Mouse (Mus musculus): Measurements from ENCODE around the gene Msh4. TPM values are rescaled to one million over a fixed set of nuclear protein-coding genes. Genes with fewer than 3 reads are reported as not detected.

The Msh4 gene
- 0.15 TPM in 2 replicates for polyA plus RNA-seq (2016; fragmentation: Nextera tagmentation; extraction: Ambion mirVana)

DNA sequence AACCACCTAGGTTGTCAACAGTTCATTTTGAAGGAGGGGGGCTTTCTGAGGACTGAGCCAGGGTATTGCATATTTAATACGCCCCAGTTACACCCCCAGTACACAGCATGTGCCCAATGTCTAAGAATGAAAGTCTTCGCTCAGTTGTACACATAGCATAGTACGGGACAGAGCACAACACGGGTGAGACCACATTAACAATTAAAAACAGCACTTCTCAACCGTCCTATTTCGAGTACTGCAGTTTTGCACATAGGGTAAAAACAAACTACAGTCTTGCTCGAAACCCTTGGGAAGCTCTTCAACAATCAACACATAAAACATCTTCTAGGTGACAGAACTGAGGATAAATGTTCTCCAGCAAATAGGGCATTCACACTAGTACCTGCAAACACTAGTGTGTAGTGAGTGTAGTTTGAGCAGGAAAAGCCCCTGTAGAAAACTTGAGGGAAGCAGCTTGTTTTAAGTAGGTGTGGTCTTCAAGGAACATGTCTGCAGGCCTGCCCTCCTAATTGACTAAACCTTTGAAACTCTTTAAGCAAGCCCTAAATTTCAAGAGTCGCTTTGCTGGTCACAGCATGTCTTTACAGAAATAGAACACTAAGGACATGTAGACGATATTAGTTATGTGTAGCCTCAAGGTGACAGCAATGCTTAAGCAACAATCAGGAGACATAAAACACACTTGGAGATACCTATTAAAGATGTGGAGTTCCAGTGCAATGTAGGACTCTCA lies at the start of gene Msh4:
Msh4 (minus strand) TSS at position 3 of the 736 bp plus-strand sequence.
- Histone ChIP-seq H3K4me3 (no peak within 1 kb of the TSS), H3K9me3 (no peaks in the 10 kb centered on the region), H3K36me3 (replicated peaks) (peaks cover 83% of the 10 kb centered on the region), H3K4me1 (peaks cover 37% of the 10 kb centered on the region), H3K27ac (replicated peaks) (no peak within 1 kb of the TSS), H3K27me3 (replicated peaks; ENCODE audit: low read depth, poor library complexity, severe bottlenecking) (no peaks in the 10 kb centered on the region)
- WGBS = 88% methylated on average over 9 of the region's 9 CpGs
- DNase-seq (ENCODE audit: low spot score) = no peak

GRCm38 (mm10) chr3:153948176-153948575 lies 42.2 kb upstream of the Msh4 start:
- DNase-seq (ENCODE audit: low spot score) = no peak
- Histone ChIP-seq H3K9me3 (no peaks in the 10 kb centered on the region), H3K27me3 (replicated peaks; ENCODE audit: low read depth, poor library complexity, severe bottlenecking) (no peaks in the 10 kb centered on the region), H3K36me3 (replicated peaks) (no peaks in the 10 kb centered on the region), H3K4me3 (no peak overlapping the region), H3K4me1 (peaks cover 17% of the 10 kb centered on the region), H3K27ac (replicated peaks) (no peak overlapping the region)
- 83% methylated on average over 2 of the region's 2 CpGs for WGBS

GRCm38 (mm10) chr3:153947271-153947670 lies 41.3 kb upstream of the Msh4 start:
- DNase-seq (ENCODE audit: low spot score) = no peak
- no peaks in the 10 kb centered on the region for H3K9me3 ChIP-seq
- H3K27ac ChIP-seq (replicated peaks) = no peak overlapping the region
- peaks cover 26% of the 10 kb centered on the region for H3K4me1 ChIP-seq
- no peaks in the 10 kb centered on the region for H3K27me3 ChIP-seq (replicated peaks; ENCODE audit: low read depth, poor library complexity, severe bottlenecking)
- WGBS = 74% methylated on average over 4 of the region's 4 CpGs
- H3K36me3 ChIP-seq (replicated peaks) = no peaks in the 10 kb centered on the region
- no peak overlapping the region for H3K4me3 ChIP-seq

GRCm38 (mm10) chr3:153944335-153944990 lies 38.5 kb upstream of the Msh4 start, which contains the start of gene Acadm:
Gene Acadm (minus strand): TSS chr3:153944632.
- peak within 1 kb of the TSS; percentile 90 for H3K27ac ChIP-seq (replicated peaks)
- no peaks in the 10 kb centered on the region for H3K27me3 ChIP-seq (replicated peaks; ENCODE audit: low read depth, poor library complexity, severe bottlenecking)
- WGBS = under 1% methylated on average over 41 of the region's 41 CpGs
- H3K4me3 ChIP-seq = peak within 1 kb of the TSS; percentile 85
- no peaks in the 10 kb centered on the region for H3K9me3 ChIP-seq
- peaks cover 21% of the 10 kb centered on the region for H3K36me3 ChIP-seq (replicated peaks)
- DNase-seq (ENCODE audit: low spot score) = peak; percentile 99
- peaks cover 26% of the 10 kb centered on the region for H3K4me1 ChIP-seq

DNA sequence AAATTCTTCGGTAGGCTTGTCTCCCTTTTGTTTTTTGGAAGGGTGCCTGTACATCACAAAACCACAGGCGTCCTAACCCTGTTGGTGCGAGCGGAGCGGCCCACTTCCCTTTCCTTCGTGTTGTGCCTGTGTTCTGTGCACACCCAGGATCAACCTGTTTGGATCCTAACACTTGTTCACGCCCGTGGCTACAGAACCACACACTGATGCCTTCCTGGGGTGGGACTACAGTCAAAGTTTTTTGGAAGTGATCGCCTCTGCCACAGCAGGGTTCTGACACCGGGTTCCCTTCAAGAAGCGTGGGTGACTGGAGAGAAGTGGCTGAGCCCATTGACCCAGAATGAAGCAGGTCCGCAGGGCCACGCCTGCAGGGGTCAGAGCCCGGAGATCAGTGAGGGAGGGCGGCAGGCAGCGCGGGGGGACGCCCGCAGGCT lies 38.0 kb upstream of the Msh4 start:
- H3K4me3 ChIP-seq = peak overlapping the region; percentile 85
- no peaks in the 10 kb centered on the region for H3K9me3 ChIP-seq
- DNase-seq (ENCODE audit: low spot score) = no peak
- 1% methylated on average over 19 of the region's 19 CpGs for WGBS
- H3K4me1 ChIP-seq = peaks cover 26% of the 10 kb centered on the region
- H3K27me3 ChIP-seq (replicated peaks; ENCODE audit: low read depth, poor library complexity, severe bottlenecking) = no peaks in the 10 kb centered on the region
- H3K36me3 ChIP-seq (replicated peaks) = peaks cover 24% of the 10 kb centered on the region
- H3K27ac ChIP-seq (replicated peaks) = peak overlapping the region; percentile 90

GRCm38 (mm10) chr3:153943003-153943640 lies 37.2 kb upstream of the Msh4 start:
- no peak overlapping the region for H3K27ac ChIP-seq (replicated peaks)

DNA sequence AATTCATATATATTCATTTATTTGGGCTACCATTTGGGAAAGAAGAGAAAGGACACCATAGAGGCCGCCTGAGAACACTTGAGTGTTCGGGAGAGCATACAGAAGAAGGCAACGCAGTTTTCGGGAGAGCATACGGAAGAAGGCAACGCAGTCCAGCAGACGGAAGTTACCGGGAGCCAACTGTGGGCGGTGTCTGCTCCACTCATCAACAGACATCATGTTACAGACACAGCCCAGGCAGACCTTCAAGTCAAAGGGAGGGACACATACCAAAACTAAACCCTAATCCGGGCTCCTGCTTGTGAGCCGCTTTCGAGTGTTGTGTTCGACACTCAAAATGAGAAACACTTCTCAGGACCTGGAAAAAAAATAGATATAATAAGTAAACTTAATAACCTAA lies 35.7 kb upstream of the Msh4 start:
- H3K27me3 ChIP-seq (replicated peaks; ENCODE audit: low read depth, poor library complexity, severe bottlenecking) = no peaks in the 10 kb centered on the region
- H3K4me1 ChIP-seq = peaks cover 26% of the 10 kb centered on the region
- DNase-seq (ENCODE audit: low spot score) = no peak
- no peaks in the 10 kb centered on the region for H3K9me3 ChIP-seq
- peaks cover 47% of the 10 kb centered on the region for H3K36me3 ChIP-seq (replicated peaks)
- H3K27ac ChIP-seq (replicated peaks) = no peak overlapping the region
- 95% methylated on average over 13 of the region's 13 CpGs for WGBS
- H3K4me3 ChIP-seq = no peak overlapping the region

More at GRCm38 (mm10) chr3:153943003-153943640, 37.2 kb upstream of the Msh4 start:
- peaks cover 26% of the 10 kb centered on the region for H3K4me1 ChIP-seq
- H3K4me3 ChIP-seq = peak overlapping the region; percentile 85
- 64% methylated on average over 12 of the region's 12 CpGs for WGBS
- peaks cover 32% of the 10 kb centered on the region for H3K36me3 ChIP-seq (replicated peaks)
- H3K27me3 ChIP-seq (replicated peaks; ENCODE audit: low read depth, poor library complexity, severe bottlenecking) = no peaks in the 10 kb centered on the region
- H3K9me3 ChIP-seq = no peaks in the 10 kb centered on the region
- DNase-seq (ENCODE audit: low spot score) = no peak

DNA sequence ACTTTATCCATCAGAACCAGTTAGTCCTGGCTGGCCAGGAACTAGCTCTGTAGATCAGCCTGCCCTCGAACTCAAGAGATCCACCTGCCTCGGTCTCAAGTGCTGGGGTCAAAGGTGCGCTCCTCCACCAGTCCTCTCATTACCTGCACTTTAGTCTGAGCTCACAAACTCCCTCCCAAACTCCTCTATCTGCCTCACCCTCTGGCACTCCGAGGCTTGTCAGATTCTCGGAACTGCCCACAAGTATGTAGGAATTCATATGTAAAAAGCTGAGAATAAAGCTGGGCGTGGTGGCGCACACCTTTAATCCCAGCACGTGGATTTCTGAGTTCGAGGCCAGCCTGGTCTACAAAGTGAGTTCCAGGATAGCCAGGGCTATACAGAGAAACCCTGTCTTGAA lies 34.5 kb upstream of the Msh4 start:
- WGBS = 91% methylated on average over 9 of the region's 9 CpGs
- Histone ChIP-seq H3K36me3 (replicated peaks) (peaks cover 56% of the 10 kb centered on the region), H3K27ac (replicated peaks) (no peak overlapping the region), H3K27me3 (replicated peaks; ENCODE audit: low read depth, poor library complexity, severe bottlenecking) (no peaks in the 10 kb centered on the region), H3K9me3 (no peaks in the 10 kb centered on the region), H3K4me1 (peaks cover 26% of the 10 kb centered on the region), H3K4me3 (no peak overlapping the region)
- no peak for DNase-seq (ENCODE audit: low spot score)

DNA sequence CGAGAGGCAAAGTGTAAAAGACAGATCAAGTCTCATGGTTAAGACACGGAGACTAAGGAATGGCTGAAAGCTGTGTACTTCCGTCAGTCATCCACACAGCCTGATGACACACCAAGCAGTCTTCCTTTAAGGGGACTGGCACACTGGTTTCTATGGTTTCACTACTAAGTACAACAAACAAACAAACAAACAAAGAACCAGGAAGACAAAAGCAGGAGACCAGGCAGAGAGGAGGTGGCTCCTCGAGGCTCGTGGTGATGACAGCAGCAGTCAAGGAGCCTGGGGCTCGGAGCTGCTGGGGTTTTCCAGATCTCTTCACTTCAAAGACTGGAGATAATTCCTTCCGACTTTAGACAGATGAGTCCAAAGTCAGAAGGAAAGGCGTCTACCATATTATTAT lies 34.1 kb upstream of the Msh4 start:
- 90% methylated on average over 8 of the region's 8 CpGs for WGBS

GRCm38 (mm10) chr3:153937116-153937810 lies 31.3 kb upstream of the Msh4 start:
- no peak overlapping the region for H3K27ac ChIP-seq (replicated peaks)
- H3K4me3 ChIP-seq = no peak overlapping the region
- H3K36me3 ChIP-seq (replicated peaks) = peaks cover 85% of the 10 kb centered on the region
- WGBS = 93% methylated on average over 17 of the region's 17 CpGs
- no peaks in the 10 kb centered on the region; the same call in 1 of the 2 replicates for H3K4me1 ChIP-seq
- no peaks in the 10 kb centered on the region for H3K9me3 ChIP-seq
- no peak for DNase-seq (ENCODE audit: low spot score)
- no peaks in the 10 kb centered on the region for H3K27me3 ChIP-seq (replicated peaks; ENCODE audit: low read depth, poor library complexity, severe bottlenecking)

More for the DNA sequence above, 34.1 kb upstream of the Msh4 start:
- Histone ChIP-seq H3K9me3 (no peaks in the 10 kb centered on the region), H3K4me1 (peaks cover 23% of the 10 kb centered on the region), H3K36me3 (replicated peaks) (peaks cover 60% of the 10 kb centered on the region), H3K27ac (replicated peaks) (no peak overlapping the region), H3K27me3 (replicated peaks; ENCODE audit: low read depth, poor library complexity, severe bottlenecking) (no peaks in the 10 kb centered on the region), H3K4me3 (no peak overlapping the region)
- DNase-seq (ENCODE audit: low spot score) = no peak

GRCm38 (mm10) chr3:153935878-153936277 lies 29.9 kb upstream of the Msh4 start:
- WGBS = 91% methylated on average over 9 of the region's 9 CpGs
- H3K36me3 ChIP-seq (replicated peaks) = peaks cover 89% of the 10 kb centered on the region
- H3K27me3 ChIP-seq (replicated peaks; ENCODE audit: low read depth, poor library complexity, severe bottlenecking) = no peaks in the 10 kb centered on the region

GRCm38 (mm10) chr3:153932461-153932860 lies 26.5 kb upstream of the Msh4 start:
- H3K4me1 ChIP-seq = no peaks in the 10 kb centered on the region
- no peak overlapping the region for H3K4me3 ChIP-seq
- H3K27me3 ChIP-seq (replicated peaks; ENCODE audit: low read depth, poor library complexity, severe bottlenecking) = no peaks in the 10 kb centered on the region
- WGBS = 90% methylated on average over 5 of the region's 5 CpGs
- H3K9me3 ChIP-seq = no peaks in the 10 kb centered on the region
- no peak for DNase-seq (ENCODE audit: low spot score)
- H3K27ac ChIP-seq (replicated peaks) = no peak overlapping the region
- peaks cover 87% of the 10 kb centered on the region for H3K36me3 ChIP-seq (replicated peaks)

More at GRCm38 (mm10) chr3:153935878-153936277, 29.9 kb upstream of the Msh4 start:
- no peaks in the 10 kb centered on the region for H3K9me3 ChIP-seq
- H3K4me3 ChIP-seq = no peak overlapping the region
- no peaks in the 10 kb centered on the region for H3K4me1 ChIP-seq
- no peak overlapping the region for H3K27ac ChIP-seq (replicated peaks)
- DNase-seq (ENCODE audit: low spot score) = no peak
